Mouse (Mus musculus) olfactory bulb, adult 2 months (tissue): ENCODE measurements around the gene Tgtp2.

ENCODE experiments used
- CTCF ChIP-seq: fragments of 200-500 bp; IDR thresholded peaks from 2 replicates; pipeline ENCODE4 v1.5.1; 2012; ENCODE audit warnings: low read depth, mild to moderate bottlenecking, low read length, moderate library complexity; ENCODE audit not compliant: insufficient read depth
- POLR2A ChIP-seq: fragments of 200-500 bp; IDR thresholded peaks from 2 replicates; pipeline ENCODE4 v1.6.1; 2012; ENCODE audit warnings: mild to moderate bottlenecking, low read depth, low read length, moderate library complexity; ENCODE audit not compliant: insufficient read depth

DNA sequence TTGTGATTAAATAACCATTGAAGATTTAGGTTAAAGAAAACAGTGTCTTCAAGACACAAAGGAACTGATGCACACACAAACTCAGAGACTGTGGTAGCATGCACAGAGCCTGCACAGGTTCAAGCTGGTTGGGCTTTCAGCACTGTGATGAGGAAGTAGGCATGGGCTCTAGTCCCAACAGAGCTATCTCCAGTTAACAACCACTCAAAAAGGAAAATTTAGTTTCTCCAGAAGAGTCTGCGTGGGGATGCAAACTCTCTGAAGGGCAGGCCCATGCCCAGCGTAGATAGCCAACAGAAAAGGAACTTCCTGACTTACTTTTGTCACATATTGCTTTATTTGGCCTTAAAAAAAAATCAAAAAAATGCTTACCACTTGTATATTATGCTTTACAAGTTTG, 28.8 kb upstream of the Tgtp2 start:
- no peak for TF ChIP-seq POLR2A
- TF ChIP-seq CTCF: no peak
